Mouse (Mus musculus) frontal cortex, adult 2 months (tissue): Measurements from ENCODE around the gene Pam16. TPM values are rescaled to one million over a fixed set of nuclear protein-coding genes. Genes with fewer than 3 reads are reported as not detected.

ENCODE experiments used
- DNase-seq, 2 experiments: peaks; one replicate each; pipeline ENCODE4 v3.0.0; 2022; ENCODE audit warnings: low spot score in 1 of 2; ENCODE audit errors: extremely low spot score in 1 of 2
- polyA plus RNA-seq: library from polyadenylated mRNA; depleted of rRNA; stranded (reverse); fragments of >200 nt; gene quantifications from 2 replicates; pipeline ENCODE4 v1.2.3, GENCODE M21; 2012; rRNA removed

Gene Pam16
- 95.5 and 119 TPM in 2 replicates for polyA plus RNA-seq

DNA sequence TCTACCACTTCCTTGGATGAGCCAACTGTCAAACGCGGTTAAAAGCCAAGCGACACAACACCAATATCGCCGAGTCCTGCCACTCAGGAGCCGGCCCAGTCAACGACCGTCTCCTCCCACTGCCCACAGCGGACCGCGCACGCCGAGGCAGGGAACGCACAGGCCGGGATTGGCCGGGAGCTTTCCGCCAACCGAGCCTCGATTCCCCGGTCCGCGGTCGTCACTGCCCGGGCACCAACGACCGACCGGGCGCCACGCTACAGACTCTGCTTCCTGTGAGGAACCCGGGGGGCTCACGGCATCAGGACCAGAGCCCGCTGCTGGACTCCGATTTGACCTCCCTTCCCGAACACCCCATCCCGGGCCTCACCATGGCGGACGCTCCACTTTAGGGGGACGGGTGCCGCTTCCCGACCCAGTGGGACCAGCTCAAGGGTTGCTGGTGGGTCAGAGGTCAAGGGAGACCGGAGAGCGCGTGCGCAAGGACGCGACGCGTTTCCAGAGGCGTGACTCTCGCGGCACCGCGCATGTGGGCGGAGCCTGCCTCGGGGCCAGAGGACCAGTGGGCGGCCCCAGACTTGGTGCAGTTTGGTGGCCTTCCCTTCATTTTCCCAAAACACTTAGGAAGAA is at the start of gene Pam16:
Pam16 (minus strand) TSS at position 508 of the 630 bp plus-strand sequence.
- DNase-seq = peak; percentile 87 to 94

DNA sequence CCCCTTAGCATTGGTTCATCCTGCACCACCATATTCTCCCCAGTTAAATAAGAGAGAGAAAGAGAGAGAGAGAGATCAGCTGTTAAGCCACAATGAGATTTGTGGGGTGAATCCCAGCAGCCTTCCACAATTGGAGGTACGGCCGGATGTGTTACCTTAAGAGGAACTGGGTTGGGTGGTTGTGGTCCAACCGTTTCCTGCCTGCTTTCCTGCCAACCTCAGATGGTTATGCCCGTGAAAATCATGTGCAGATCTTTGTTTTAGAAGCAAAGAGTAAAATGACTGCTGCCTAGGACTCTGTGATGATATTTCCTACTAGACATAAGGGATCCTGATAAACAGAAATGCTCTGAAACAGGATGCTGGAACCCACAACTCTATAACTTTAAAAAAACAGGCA is 49.3 kb upstream of the Pam16 start:
- no peak for DNase-seq

GRCm38 (mm10) chr16:4670317-4670716 is 45.5 kb upstream of the Pam16 start:
- DNase-seq = no peak

- DNase-seq = peak; percentile 71 to 97
Measured at GRCm38 (mm10) chr16:4667190-4667808, 42.5 kb upstream of the Pam16 start.

GRCm38 (mm10) chr16:4665726-4666125 is 40.9 kb upstream of the Pam16 start:
- DNase-seq = no peak

DNA sequence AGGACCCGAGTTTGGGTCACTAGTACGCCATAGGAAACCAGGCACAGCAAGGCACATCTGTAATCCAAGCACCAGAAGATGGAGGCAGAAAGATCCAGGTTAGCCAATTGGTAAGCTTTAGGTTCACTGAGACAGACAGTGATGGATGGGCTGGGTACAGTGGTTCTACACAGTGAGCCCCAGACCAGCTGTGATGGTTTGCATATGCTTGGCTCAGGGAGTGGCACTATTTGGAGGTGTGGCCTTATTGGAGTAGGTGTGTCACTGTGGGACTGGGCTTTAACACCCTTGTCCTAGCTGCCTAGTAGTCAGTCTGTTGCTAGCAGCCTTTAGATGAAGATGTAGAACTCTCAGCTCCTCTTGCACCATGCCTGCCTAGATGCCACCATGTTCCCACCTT is 39.0 kb upstream of the Pam16 start:
- DNase-seq = no peak

DNA sequence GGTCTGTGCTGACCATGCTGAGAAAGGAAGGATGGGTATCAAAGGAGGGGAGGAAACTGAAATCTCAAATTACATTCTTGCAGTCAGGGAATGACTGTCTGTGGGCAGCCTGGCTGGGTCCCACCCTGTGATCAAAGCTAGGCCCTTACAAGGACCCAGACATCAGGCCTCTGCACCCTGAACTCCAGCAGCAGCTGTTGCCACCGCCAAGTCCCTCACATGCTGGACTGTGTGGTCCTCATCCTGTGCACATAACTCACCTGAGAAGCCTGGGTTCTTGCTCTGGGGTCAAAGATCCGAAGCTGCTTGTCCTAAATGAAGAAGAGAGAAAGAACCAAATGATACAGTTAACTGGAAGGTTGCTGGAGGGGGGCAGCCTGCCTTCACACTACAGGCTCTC is 36.8 kb upstream of the Pam16 start:
- no peak for DNase-seq

DNA sequence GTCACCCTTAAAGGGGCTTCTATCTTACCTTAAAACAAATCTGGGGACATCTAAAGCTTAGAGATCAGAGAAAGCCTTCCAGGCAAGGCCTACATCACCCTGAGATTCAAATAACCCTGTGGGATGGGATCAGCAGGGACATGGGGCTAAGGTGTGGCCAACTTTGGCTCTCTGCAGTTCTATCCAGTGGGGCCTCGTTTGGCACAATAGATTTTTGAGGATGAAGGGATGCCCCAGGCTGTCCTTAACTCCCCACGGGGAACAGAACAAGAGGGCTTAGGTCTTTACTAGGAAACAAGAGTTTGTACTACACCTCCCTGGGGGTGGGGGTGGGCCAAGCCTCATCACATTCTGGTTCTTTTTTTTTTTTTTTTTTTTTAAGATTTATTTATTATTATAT is 34.5 kb upstream of the Pam16 start:
- DNase-seq = no peak

DNA sequence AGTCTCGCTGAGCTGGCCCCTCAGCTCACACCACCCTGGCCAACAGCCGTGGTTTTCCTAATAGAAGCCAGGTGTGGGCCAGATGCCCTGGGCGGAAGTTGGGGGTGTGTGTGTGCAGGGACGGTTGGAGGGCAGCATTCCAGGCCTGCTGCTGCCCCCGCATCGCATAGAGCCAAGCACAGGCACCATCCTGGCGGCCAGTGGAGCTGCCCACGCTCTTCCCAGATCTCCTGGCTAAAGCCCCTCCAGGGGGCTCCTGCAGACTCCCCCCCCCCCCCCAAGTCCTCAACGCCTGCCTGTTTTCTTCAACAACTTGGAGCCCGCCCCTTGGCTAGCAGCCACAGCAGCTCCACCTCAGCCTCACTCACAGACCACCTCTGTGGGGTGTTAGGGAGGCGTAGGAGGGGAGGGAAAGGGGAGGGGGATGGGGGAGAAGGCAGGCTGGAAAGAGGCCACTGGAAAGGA is 34.0 kb upstream of the Pam16 start:
- peak in 1 of 2 experiments; percentile 66 for DNase-seq

DNA sequence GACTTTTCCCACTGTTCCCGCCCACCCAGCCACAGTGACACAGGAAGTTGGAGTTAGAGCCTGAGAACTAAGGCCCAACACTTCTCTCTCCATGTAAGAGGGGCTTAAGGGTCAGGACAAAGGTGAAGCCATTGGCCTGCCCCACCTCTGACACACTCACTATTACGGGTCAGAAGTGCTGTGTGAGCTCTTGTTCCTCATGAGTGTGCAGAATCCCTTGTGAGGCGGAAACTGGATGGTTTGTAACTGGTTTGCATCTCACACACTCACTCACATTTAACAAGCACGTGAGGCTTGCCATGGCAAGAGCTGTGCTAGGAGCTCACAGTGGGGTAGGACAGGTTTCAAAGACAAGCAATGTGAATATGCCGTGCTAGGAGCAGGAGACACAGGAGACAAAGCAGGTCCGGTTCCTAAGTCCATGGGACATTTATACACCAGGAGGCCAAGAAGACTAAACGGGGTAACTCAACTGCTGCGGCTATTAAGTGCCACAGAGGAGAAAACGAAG is 31.8 kb upstream of the Pam16 start:
- DNase-seq = no peak

DNA sequence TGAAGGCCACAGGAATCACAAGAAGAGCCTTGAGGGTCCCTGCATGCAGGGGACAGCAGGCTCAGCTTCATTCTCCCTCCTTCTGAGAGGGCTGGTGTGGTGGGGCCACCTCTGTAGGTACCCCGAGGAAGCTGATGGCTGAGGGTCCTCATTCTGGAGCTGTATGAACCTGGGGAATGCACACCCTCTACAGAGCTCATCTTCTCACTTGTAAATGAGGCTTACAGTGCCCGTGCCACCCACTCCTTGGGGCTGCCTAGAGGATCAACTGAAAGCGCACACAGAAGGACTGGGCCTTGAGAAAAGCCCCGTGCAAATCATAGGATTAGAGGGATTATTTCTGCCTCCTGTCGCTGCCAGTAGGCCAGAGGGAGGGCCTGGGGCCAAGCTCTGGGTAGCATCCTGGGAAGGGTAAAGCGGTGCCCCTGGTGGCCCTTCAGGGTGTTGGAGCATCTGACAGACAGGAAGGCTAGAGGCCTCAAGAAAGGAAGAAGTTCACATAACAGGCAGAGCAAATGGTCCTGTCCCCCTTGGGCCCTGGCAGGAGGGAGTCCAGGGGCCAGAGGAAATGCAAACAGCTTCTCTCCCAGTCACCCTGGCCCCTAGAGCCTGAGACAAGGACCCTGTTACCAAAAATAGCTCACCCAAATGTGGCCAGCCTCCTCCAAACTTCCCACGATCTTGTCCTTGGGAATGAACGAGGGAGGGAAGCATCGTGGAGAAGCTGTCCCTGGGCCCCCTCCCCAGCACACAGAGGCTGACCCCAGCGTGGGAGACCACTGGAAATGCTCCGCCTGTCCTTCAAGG is 31.2 kb upstream of the Pam16 start:
- no peak for DNase-seq

DNA sequence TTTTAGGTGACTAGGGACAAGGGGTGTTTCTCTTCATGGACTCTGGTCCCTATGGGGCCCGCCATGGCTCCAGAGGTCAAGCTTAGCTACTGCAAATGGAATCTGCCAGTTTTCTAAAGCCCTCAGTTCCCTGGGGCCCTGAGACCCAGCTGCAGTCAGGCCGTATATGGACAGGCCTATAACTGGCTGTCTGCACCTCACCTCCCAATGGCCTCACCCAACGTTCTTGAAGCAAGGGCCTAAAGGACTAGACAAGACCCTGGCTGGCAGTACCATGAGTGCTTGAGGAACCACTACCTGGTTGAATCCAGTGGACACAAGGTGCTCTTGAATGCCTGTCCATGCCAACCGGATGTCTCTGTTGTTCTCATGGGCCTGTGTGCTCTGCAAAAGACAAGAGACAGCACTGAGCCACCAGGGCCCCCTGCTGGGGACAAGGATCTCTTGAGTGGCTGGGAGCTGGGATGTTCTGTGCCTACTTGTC is 30.5 kb upstream of the Pam16 start:
- no peak for DNase-seq

DNA sequence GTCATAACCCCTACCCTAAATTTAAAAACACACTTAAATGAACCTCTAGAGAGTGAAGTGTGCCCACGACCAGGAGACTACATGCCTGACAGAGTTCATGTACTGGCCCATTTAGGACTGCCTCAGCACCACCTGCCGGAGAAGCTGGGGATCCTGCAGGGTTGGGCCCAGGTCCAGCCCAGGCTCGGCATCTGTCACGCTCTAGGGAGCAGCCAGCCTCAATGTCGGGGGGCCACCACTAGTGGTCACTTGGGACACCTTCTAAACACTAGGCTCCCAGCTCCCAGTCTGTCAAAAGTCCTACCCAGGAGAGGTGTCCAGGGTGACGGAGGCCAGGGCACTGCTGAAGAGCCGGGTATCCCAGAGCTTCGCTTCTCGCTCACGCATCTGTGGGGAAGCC is 29.9 kb upstream of the Pam16 start:
- no peak for DNase-seq

DNA sequence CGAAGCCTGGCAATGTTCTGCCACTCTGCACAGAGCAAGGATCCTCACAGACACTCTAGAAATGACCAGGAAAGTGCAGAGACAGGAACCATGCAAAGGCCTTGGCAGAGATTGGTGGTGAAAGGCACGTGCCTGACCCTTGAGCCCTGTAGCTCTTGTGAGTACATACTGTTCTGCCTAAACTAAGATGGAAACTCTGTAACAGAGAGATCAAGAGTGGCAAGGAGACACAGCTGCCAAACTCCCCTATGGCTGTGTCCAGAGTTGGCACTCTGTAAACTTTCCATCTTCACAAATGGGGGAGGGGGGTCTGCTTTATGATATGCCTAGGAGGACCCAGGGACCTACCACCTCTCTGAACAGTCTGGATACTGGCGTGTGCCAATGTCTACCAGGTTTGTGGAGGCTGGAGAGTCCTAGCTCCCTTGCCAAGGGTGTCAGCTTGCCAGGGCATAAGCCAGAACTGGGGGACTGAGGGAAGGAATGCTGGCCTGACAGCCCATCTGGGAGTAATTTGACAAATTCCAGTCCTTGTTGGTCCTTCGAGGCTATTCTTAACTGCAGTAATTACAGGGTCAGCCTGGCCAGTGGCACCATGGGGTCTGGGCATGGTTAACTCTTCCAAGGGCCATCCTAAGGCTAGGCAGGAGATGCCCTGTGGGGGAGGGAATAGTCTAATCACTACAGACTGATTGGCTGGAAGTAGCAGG is 28.1 kb upstream of the Pam16 start:
- no peak for DNase-seq

- no peak for DNase-seq
Measured at GRCm38 (mm10) chr16:4651624-4652023, 26.8 kb upstream of the Pam16 start.

- DNase-seq = no peak
Measured at GRCm38 (mm10) chr16:4651081-4651480, 26.3 kb upstream of the Pam16 start.

DNA sequence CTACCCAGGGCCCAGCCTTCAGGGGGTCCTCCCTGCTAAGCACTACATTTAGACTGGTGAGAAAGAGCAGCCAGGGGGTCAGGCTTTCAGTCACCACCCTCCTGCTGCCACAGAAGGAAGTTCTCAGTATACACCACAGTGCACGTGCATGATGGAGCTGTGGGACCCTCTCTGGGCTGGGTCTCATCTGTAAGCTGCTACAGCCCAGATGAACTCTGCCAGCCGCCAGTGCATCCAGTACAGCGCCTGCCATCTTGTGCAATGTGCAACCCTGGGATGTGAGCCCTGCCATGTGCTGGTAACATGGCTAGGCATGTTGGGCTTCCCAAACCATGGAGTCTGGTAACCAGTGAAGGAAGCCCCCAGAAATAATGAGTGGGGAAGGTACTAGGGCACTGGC is 25.4 kb upstream of the Pam16 start:
- no peak for DNase-seq

GRCm38 (mm10) chr16:4649692-4650091 is 24.9 kb upstream of the Pam16 start:
- no peak for DNase-seq

GRCm38 (mm10) chr16:4649211-4649610 is 24.4 kb upstream of the Pam16 start:
- no peak for DNase-seq

DNA sequence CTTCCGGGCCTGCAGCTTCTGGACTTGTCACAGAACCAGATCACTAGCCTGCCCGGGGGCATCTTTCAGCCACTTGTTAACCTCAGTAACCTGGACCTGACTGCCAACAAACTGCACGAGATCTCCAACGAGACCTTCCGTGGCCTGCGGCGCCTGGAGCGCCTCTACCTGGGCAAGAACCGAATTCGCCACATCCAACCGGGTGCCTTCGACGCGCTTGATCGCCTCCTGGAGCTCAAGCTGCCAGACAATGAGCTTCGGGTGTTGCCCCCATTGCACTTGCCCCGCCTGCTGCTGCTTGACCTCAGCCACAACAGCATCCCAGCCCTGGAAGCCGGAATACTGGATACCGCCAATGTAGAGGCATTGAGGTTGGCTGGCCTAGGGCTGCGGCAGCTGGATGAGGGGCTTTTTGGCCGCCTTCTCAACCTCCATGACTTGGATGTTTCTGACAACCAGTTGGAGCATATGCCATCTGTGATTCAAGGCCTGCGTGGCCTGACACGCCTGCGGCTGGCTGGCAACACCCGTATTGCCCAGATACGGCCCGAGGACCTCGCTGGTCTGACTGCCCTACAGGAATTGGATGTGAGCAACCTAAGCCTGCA is 23.7 kb upstream of the Pam16 start:
- DNase-seq = no peak
